Mouse (Mus musculus) MEL (cell line): ENCODE measurements around the gene Trim66. TPM values are rescaled to one million over a fixed set of nuclear protein-coding genes. Genes with fewer than 3 reads are reported as not detected.

ENCODE experiments used
- DNase-seq: peaks from one replicate; pipeline ENCODE4 v3.0.0; 2011; ENCODE audit warnings: low read depth, low spot score
- H3K27ac ChIP-seq: 2 replicates; pipeline ENCODE4 v1.5.1; 2012; ENCODE audit warnings: low read depth, mild to moderate bottlenecking, control low read depth, low read length, moderate library complexity; ENCODE audit not compliant: control insufficient read depth
- H3K27me3 ChIP-seq, 2 experiments: fragments of 150-350 bp in 1 of 2; sonication (generic) in 1 of 2; 2 replicates each; pipeline ENCODE4 v1.6.1; 2012; ENCODE audit warnings: low read length in 2 of 2, mild to moderate bottlenecking in 2 of 2, improper control_type of control experiment in 1 of 2, moderate library complexity in 1 of 2; ENCODE audit not compliant: insufficient read depth in 2 of 2, control insufficient read depth in 1 of 2
- H3K36me3 ChIP-seq, 2 experiments: 2 replicates each; pipeline ENCODE4 v1.6.1; 2012 to 2014; ENCODE audit warnings: low read length in 2 of 2, improper control_type of control experiment in 1 of 2, inconsistent platforms in 1 of 2, mild to moderate bottlenecking in 1 of 2; ENCODE audit not compliant: insufficient read depth in 2 of 2, control insufficient read depth in 1 of 2
- H3K4me1 ChIP-seq, 2 experiments: fragments of 150-350 bp in 1 of 2; sonication (generic) in 1 of 2; 2 replicates each; pipeline ENCODE4 v1.6.1; 2012; ENCODE audit warnings: low read length in 2 of 2, improper control_type of control experiment in 1 of 2, mild to moderate bottlenecking in 1 of 2; ENCODE audit not compliant: insufficient read depth in 2 of 2, control insufficient read depth in 1 of 2
- H3K4me3 ChIP-seq, 2 experiments: fragments of 150-350 bp in 1 of 2; sonication (generic) in 1 of 2; 2 replicates each; pipeline ENCODE4 v1.5.1; 2012; ENCODE audit warnings: low read depth in 2 of 2, low read length in 2 of 2, mild to moderate bottlenecking in 2 of 2, moderate library complexity in 2 of 2, control low read depth in 1 of 2, improper control_type of control experiment in 1 of 2; ENCODE audit not compliant: control insufficient read depth in 1 of 2, insufficient read depth in 1 of 2
- H3K79me2 ChIP-seq: 2 replicates; pipeline ENCODE4 v1.6.1; 2012; ENCODE audit warnings: mild to moderate bottlenecking, low read length, moderate library complexity; ENCODE audit not compliant: control insufficient read depth, poor library complexity, insufficient read depth
- H3K9ac ChIP-seq: 2 replicates; pipeline ENCODE4 v1.6.1; 2012; ENCODE audit warnings: low read depth, mild to moderate bottlenecking, control low read depth, low read length, moderate library complexity; ENCODE audit not compliant: control insufficient read depth, poor library complexity, severe bottlenecking
- H3K9me3 ChIP-seq: fragments of 150-350 bp; sonication (generic); replicated peaks from 2 replicates; pipeline ENCODE4 v1.6.1; 2012; ENCODE audit warnings: mild to moderate bottlenecking, low read length, improper control_type of control experiment, moderate library complexity; ENCODE audit not compliant: insufficient read depth
- BHLHE40 ChIP-seq: IDR thresholded peaks from 2 replicates; pipeline ENCODE4 v1.6.1; 2012; ENCODE audit warnings: low read depth, mild to moderate bottlenecking, inconsistent platforms, low read length, improper control_type of control experiment, borderline replicate concordance
- CHD1 ChIP-seq: IDR thresholded peaks from 2 replicates; pipeline ENCODE4 v1.6.1; 2012; ENCODE audit warnings: low read depth, mild to moderate bottlenecking, inconsistent platforms, low read length, improper control_type of control experiment
- CHD2 ChIP-seq: IDR thresholded peaks from 2 replicates; pipeline ENCODE4 v1.6.1; 2011; ENCODE audit warnings: low read length, improper control_type of control experiment
- CTCF ChIP-seq, 3 experiments: IDR thresholded peaks in 2 of 3; conservative IDR thresholded peaks in 1 of 3; 2 replicates each; pipeline ENCODE4 v1.5.1; 2011 to 2012; ENCODE audit warnings: low read length in 3 of 3, low read depth in 2 of 3, mild to moderate bottlenecking in 2 of 3, improper control_type of control experiment in 1 of 3, inconsistent platforms in 1 of 3, mixed read lengths in 1 of 3, moderate library complexity in 1 of 3; ENCODE audit not compliant: control insufficient read depth in 1 of 3, insufficient read depth in 1 of 3, poor library complexity in 1 of 3, severe bottlenecking in 1 of 3
- E2F4 ChIP-seq: IDR thresholded peaks from 2 replicates; pipeline ENCODE4 v1.6.1; 2011; ENCODE audit warnings: low read depth, low read length, improper control_type of control experiment, borderline replicate concordance
- GABPA ChIP-seq: IDR thresholded peaks from 2 replicates; pipeline ENCODE4 v1.6.1; 2012; ENCODE audit warnings: low read depth, mild to moderate bottlenecking, inconsistent platforms, low read length, improper control_type of control experiment, moderate library complexity
- JUND ChIP-seq: IDR thresholded peaks from 2 replicates; pipeline ENCODE4 v1.6.1; 2011; ENCODE audit warnings: low read depth, mild to moderate bottlenecking, improper control_type of control experiment, low read length
- MAFK ChIP-seq: IDR thresholded peaks from 2 replicates; pipeline ENCODE4 v1.6.1; 2011; ENCODE audit warnings: low read depth, mild to moderate bottlenecking, low read length, improper control_type of control experiment, borderline replicate concordance
- MAX ChIP-seq: IDR thresholded peaks from 2 replicates; pipeline ENCODE4 v1.6.1; 2011; ENCODE audit warnings: low read length, improper control_type of control experiment
- MEF2A ChIP-seq: IDR thresholded peaks from 2 replicates; pipeline ENCODE4 v1.6.1; 2014; ENCODE audit warnings: low read depth, mild to moderate bottlenecking, inconsistent platforms, low read length, improper control_type of control experiment; ENCODE audit not compliant: poor library complexity, insufficient replicate concordance, severe bottlenecking; ENCODE audit errors: extremely low read depth
- NELFE ChIP-seq: IDR thresholded peaks from 2 replicates; pipeline ENCODE4 v1.6.1; 2011; ENCODE audit warnings: low read depth, low read length, improper control_type of control experiment
- POLR2A ChIP-seq, 2 experiments: IDR thresholded peaks; 2 replicates each; pipeline ENCODE4 v1.6.1; 2011 to 2012; ENCODE audit warnings: low read length in 2 of 2, mild to moderate bottlenecking in 2 of 2, control low read depth in 1 of 2, improper control_type of control experiment in 1 of 2, low read depth in 1 of 2, moderate library complexity in 1 of 2; ENCODE audit not compliant: control insufficient read depth in 1 of 2, insufficient read depth in 1 of 2, poor library complexity in 1 of 2
- SIN3A ChIP-seq: IDR thresholded peaks from 2 replicates; pipeline ENCODE4 v1.6.1; 2012; ENCODE audit warnings: low read length, improper control_type of control experiment, inconsistent platforms
- TAL1 ChIP-seq: IDR thresholded peaks from 2 replicates; pipeline ENCODE4 v1.6.1; 2012; ENCODE audit warnings: mild to moderate bottlenecking, inconsistent platforms, low read length, moderate library complexity, mixed read lengths
- TCF12 ChIP-seq: IDR thresholded peaks from 2 replicates; pipeline ENCODE4 v1.6.1; 2014; ENCODE audit warnings: low read depth, mild to moderate bottlenecking, inconsistent platforms, low read length, improper control_type of control experiment, moderate library complexity
- ZC3H11A ChIP-seq: IDR thresholded peaks from 2 replicates; pipeline ENCODE4 v1.6.1; 2012; ENCODE audit warnings: low read depth, mild to moderate bottlenecking, inconsistent platforms, low read length, improper control_type of control experiment
- ZMIZ1 ChIP-seq: IDR thresholded peaks from 2 replicates; pipeline ENCODE4 v1.6.1; 2012; ENCODE audit warnings: low read depth, mild to moderate bottlenecking, inconsistent platforms, low read length, improper control_type of control experiment, moderate library complexity
- ZNF384 ChIP-seq: IDR thresholded peaks from 2 replicates; pipeline ENCODE4 v1.6.1; 2012; ENCODE audit warnings: low read depth, mild to moderate bottlenecking, inconsistent platforms, low read length, improper control_type of control experiment
- polyA plus RNA-seq, 2 experiments: library from polyadenylated mRNA; stranded (reverse) in 1 of 2; unstranded in 1 of 2; fragments of >175 nt in 1 of 2; fragments of >200 nt in 1 of 2; gene quantifications; 2 replicates each; pipeline versions ENCODE4 v1.2.1 to v1.2.4; 2012; ENCODE audit warnings: low replicate concordance in 2 of 2, low read depth in 1 of 2; ENCODE audit not compliant: insufficient read length in 2 of 2, insufficient read depth in 1 of 2, missing spikeins in 1 of 2
- total RNA-seq: library from RNA; depleted of rRNA; stranded (reverse); fragments of 300-350 nt; gene quantifications from 2 replicates; pipeline ENCODE4 v1.2.3, GENCODE M21; 2012

The Trim66 gene
- total and polyA plus RNA-seq, 3 experiments = 0.01 TPM; not detected in 2

DNA sequence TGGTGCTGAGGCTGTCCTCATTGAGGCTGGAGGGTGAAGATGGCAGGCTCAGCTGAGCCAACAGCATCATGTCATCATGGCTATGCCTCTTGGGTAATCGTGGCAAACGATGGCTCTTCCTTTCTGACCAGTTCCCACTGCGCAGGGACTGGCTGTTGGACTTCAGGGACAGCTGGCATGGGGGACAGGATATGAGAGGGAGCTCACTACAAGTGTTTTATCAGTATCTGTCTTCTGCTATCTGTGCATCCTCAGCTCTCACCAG lies 34.4 kb upstream of the Trim66 start:
- Histone ChIP-seq H3K79me2 (no peaks in the 10 kb centered on the region), H3K36me3 (no peaks in the 10 kb centered on the region)
- no peak for TF ChIP-seq POLR2A (IDR thresholded peaks at IDR 0.05; ENCODE audit: control insufficient read depth in 1 of 2, insufficient read depth in 1 of 2, low read depth in 1 of 2, low read length in 2 of 2, poor library complexity in 1 of 2)
- TF ChIP-seq ZNF384 = no peak
- no peak for TF ChIP-seq MEF2A
- TF ChIP-seq GABPA = no peak
- TF ChIP-seq MAFK = no peak
- no peak for TF ChIP-seq JUND
- TF ChIP-seq CHD1 = no peak
- no peak for TF ChIP-seq E2F4
- no peak for TF ChIP-seq MAX
- no peak for TF ChIP-seq CHD2
- TF ChIP-seq BHLHE40 = no peak
- no peak for TF ChIP-seq TAL1
- no peak for TF ChIP-seq NELFE
- no peak for TF ChIP-seq CTCF (IDR thresholded peaks at IDR 0.05 in 2 of 3, conservative IDR thresholded peaks at IDR 0.05 in 1 of 3; ENCODE audit: control insufficient read depth in 1 of 3, insufficient read depth in 1 of 3, low read depth in 2 of 3, low read length in 3 of 3, poor library complexity in 1 of 3, severe bottlenecking in 1 of 3)
- no peak for TF ChIP-seq TCF12
- no peak for TF ChIP-seq SIN3A
- no peak for TF ChIP-seq ZC3H11A

DNA sequence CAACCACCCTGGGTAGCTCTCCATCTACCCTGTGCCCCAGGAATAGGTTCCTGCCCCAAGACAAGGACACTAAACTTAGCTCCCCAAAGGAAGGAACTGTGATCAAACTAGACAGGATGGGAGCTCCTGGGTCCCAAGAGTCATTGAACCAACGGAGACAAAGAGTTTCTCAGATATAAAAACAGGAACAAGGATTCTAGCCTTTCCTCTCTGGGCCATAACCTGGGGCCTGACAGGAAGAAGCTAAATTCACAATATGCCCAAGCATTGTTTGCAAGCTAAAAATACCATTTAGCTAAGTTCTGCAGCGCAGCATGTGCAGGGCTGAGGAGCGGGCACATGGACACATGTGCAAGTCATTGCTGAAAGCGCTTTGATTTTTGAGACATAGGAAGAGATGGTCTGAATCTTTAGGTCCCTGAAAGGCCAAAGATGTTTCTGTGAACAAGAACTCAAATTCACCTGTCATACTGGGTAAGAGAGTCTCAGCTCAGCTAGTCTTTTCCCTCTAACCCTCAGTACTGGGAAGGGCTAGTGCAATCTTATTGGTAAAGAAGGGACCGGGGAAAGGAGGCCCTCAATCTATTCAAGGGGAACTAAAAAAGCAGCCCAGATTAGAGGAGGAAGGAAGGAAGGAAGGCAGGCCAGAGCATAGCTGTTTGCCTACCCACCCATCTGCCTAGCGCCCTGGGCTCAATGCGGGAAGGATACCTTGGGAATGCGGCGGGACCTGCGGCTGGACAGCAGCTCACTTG lies 33.9 kb upstream of the Trim66 start:
- Histone ChIP-seq H3K36me3 (no peaks in the 10 kb centered on the region), H3K79me2 (no peaks in the 10 kb centered on the region), H3K4me3 (no peak overlapping the region), H3K4me1 (no peaks in the 10 kb centered on the region), H3K27me3 (no peaks in the 10 kb centered on the region), H3K27ac (no peak overlapping the region), H3K9ac (no peak overlapping the region), H3K9me3 (no peaks in the 10 kb centered on the region)
- no peak for TF ChIP-seq TCF12
- no peak for TF ChIP-seq ZMIZ1
- TF ChIP-seq ZNF384 = no peak
- no peak for DNase-seq

More for the DNA sequence above, 34.4 kb upstream of the Trim66 start:
- H3K27ac ChIP-seq = no peak overlapping the region
- no peak for DNase-seq
- H3K4me3 ChIP-seq = no peak overlapping the region
- no peaks in the 10 kb centered on the region for H3K9me3 ChIP-seq
- no peak overlapping the region for H3K9ac ChIP-seq
- no peaks in the 10 kb centered on the region for H3K4me1 ChIP-seq
- H3K27me3 ChIP-seq = no peaks in the 10 kb centered on the region
